Mouse (Mus musculus): ENCODE data around the gene BC049730.
"Not testable (repeated sequence)": the region's sequence is repeated elsewhere in the genome, so short reads cannot be mapped to it uniquely, and the experiment has no call there.

The BC049730 gene

DNA sequence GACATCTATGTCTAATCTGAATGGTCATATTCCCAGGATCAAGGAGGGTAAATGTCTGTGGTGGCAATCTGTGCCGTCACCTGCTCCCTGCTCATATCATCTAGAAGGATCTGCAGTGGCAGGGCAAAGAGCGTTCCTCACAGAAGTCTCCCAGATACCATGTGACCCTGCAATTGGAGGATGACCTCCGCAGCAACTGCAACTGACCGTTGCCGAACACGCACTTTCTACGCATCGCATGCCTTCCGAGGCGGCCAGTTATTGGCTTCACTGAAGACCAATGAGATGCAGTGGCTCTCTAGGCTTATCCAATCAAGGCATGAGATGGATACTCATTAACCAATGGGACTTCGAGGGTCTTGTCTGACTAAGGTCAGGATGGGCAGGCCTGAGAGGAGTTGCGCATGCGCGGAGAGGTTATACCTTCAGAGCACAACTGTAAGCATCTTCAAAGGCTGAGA, at the start of gene BC049730:
BC049730 (plus strand) TSS at position 411 of the 461 bp plus-strand sequence.
- in situ Hi-C loops (cut with MboI, MseI), result loop anchor here in 1 of 2 experiments (25.0 kb wide), 1 partner anchor 628 kb away; no protein-coding TSS in a partner anchor

- in situ Hi-C loops (cut with MboI, MseI), result loop anchor here (5.0 kb wide), 1 partner anchor 48 kb away; the partner anchor contains the start of gene Phldb3 (in 2 of the 2)
Measured at GRCm38 (mm10) chr7:24659737-24660357, 49.2 kb upstream of the BC049730 start.

GRCm38 (mm10) chr7:24661118-24661904, 47.7 kb upstream of the BC049730 start:
- in situ Hi-C loops (cut with MboI, MseI), result no loop called here

DNA sequence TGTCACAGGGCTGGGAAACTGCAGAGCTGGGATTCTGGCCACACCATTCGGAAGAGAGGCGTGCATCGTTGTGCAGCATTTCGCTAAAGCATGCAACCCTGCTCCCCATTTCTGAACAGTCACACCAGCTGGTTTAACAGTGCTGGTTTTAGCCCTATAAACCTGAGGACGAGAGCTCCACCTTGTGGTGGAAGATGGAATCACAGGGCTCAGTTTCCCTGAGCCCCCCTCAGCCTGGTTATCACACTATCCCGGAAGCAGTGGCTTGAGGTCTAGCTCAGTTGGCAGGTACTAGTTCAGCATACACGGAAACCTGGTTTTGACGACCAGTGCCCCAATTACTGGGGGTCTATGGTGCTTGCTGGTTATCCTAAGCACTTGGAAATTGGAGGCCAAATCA, 46.5 kb upstream of the BC049730 start:
- in situ Hi-C loops (cut with MboI, MseI), result no loop called here

- in situ Hi-C loops (cut with MboI, MseI), result no loop called here
Measured at GRCm38 (mm10) chr7:24664301-24664700, 44.7 kb upstream of the BC049730 start.

DNA sequence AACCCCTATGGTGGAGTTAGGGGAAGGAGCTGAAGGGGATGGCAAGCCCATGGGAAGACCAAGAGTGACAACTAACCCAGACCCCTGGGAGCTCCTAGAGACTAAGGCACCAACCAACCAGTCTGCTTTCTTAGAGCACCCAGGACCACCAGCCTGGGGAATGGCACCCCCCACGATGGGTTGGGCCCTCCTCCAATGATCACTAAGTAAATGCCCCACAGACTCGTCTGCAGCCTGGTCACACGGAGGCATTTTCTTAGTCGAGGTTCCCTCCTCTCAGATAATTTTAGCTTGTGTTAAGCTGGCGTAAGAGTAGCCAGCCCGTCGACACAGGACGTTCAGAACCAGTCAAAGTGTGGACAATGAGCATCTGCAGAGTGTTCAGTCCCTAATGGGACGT, 44.1 kb upstream of the BC049730 start:
- in situ Hi-C loops (cut with MboI, MseI), result no loop called here

GRCm38 (mm10) chr7:24671944-24672439, 37.0 kb upstream of the BC049730 start:
- in situ Hi-C loops (cut with MboI, MseI), result no loop called here

DNA sequence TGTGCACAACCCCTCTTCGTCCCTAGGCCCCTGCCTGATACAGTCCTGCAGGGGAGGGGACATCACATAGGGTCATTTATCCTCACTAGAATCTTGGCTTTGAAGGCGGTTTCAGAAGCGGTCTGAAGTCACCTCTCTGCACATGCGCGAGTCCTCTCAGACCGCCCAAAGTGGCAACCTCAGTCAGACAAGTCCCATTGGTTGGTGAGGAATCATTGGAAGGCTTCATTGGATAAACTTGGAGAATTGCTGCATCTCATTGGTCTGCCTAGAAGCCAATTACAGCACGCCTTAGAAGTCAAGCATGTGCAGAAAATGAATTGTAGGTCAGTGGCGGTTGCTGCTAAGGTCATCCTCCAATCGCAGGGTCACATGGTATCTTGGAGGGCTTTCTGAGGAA, 32.5 kb upstream of the BC049730 start, which contains the start of gene Tex101:
Tex101 (minus strand) TSS at position 101 of the 400 bp plus-strand sequence.
- in situ Hi-C loops (cut with MboI, MseI), result no loop called here

DNA sequence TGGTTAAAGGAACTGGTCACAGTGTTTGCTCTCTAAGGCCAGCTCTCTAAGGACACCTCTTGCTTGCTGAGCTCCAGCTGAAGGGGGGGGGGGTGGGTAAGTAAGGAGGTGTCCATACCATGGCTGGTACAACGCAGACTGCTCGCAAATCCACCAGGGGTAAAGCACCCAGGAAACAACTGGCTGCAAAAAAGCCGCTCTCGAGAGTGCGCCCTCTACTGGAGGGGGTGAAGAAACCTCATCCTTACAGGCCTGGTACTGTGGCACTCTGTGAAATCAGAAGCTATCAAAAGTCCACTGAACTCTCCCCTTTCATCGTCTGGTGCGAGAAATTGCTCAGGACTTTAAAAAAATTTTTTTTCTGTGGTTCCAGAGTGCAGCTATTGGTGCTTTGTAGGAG, 24.9 kb upstream of the BC049730 start:
- in situ Hi-C loops (cut with MboI, MseI), result not testable (repeated sequence)

- in situ Hi-C loops (cut with MboI, MseI), result loop anchor here (5.0 kb wide), 1 partner anchor 40 kb away; the partner anchor contains the start of gene Gm4763 (in 2 of the 2)
Measured at GRCm38 (mm10) chr7:24687519-24687918, 21.5 kb upstream of the BC049730 start.

DNA sequence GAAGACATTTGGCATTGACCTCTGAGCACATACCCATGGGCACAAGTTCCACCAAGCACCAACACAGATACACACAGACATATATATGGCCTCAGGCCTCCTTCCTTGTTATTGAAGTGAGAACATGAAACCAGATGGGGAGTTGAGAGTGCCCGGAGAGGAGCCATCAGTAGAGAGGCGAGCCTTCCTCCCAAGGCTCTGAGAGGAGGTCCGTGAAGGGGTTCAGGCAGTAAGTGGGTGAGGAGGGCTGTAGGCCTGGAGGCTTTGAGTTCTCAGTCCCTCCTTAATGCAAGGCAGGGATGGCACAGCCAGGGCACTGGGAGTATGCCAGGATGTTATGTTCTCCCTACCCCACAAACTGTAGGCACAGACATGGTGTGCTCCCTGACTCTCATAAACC, 16.3 kb upstream of the BC049730 start:
- in situ Hi-C loops (cut with MboI, MseI), result not testable (repeated sequence)

DNA sequence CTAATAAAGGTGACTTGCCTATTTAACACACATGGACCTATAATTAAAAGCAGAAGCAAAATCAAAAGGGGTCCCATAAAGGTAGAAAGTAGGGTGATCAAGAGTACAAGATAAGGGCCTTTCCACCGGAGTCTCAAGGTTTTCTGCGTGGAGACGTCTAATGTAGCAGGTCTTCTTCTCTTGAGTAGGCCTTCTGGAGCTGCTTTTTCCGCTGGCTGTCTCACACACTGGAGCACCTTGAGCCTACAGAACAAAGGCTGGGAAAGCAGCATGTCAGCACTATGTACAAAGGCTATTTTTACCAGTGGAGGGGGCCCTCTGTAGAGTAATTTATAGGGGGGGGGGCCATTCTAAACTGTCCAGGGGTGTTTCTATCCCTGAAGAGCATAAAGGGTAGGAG, 11.2 kb upstream of the BC049730 start:
- in situ Hi-C loops (cut with MboI, MseI), result not testable (repeated sequence)

DNA sequence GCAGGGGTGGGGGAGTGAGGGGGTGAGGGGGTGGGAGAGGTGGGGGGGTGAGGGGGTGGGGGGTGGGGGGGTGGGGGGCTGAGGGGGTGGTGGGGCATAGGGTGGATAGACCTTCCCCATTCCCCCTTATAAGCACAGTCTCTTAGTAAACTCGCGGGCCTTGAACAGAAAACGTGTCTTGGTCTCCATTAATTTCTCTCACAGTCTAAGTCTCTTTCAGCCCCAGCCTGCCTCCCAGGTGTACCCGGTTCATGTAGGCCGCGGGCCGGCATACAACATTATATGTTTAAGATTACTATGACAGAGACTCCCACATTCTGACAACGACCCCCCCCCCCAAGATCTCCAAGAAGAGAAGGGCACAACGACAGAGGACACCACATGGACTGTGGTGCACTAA, 6.2 kb upstream of the BC049730 start:
- in situ Hi-C loops (cut with MboI, MseI), result loop anchor here in 1 of 2 experiments (25.0 kb wide), 1 partner anchor 634 kb away; no protein-coding TSS in a partner anchor

DNA sequence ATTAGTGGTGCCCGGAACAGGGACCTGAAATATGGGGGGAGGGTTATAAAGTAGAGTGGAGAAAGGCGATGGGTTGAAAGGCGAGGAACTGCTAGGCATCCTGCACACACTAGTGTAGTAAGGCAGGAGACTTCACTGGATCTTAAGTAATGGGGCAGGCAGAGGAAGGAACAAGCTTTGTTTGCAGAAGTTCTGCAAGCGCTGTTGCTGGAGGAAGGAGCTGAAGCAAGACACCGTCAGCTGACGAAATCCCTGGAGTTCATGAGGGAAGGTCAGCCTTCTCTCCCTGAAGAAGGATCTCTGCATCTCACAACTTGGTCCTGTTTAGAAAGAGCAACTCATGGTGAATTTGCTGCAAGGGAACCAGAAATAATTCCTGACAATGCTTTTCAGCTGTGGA, 6.0 kb downstream of the BC049730 start:
- in situ Hi-C loops (cut with MboI, MseI), result loop anchor here in 1 of 2 experiments (25.0 kb wide), 1 partner anchor 622 kb away; no protein-coding TSS in a partner anchor

GRCm38 (mm10) chr7:24726808-24727207, 17.8 kb downstream of the BC049730 start, which contains the start of gene Gm4763:
Gene Gm4763, minus strand, starts transcription at chr7:24726908.
- in situ Hi-C loops (cut with MboI, MseI), result loop anchor here (5.0 kb wide), 1 partner anchor 40 kb away; no protein-coding TSS in a partner anchor

GRCm38 (mm10) chr7:24735970-24736670, 27.1 kb downstream of the BC049730 start:
- in situ Hi-C loops (cut with MboI, MseI), result no loop called here

GRCm38 (mm10) chr7:24750695-24751094, 41.7 kb downstream of the BC049730 start:
- in situ Hi-C loops (cut with MboI, MseI), result no loop called here

DNA sequence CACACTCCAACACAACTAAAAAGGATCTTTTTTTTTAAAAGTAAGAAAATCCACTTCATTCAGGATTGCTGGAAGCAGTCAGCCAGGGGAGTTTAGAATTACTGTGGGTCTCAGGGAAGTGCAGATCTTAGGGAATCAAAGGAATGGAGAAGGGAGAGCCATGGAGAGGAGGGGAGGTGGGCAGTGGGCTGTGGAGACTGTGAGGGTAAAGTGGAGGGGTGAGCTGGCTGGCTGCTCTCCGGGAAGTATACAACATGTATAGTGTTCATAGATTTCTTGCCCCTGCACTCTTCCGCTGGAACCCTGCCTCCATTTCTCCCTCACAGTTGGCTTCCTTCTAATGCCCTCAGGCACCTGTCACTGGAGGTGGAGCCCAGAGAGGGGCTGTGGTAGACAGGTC, 42.6 kb downstream of the BC049730 start:
- in situ Hi-C loops (cut with MboI, MseI), result no loop called here

DNA sequence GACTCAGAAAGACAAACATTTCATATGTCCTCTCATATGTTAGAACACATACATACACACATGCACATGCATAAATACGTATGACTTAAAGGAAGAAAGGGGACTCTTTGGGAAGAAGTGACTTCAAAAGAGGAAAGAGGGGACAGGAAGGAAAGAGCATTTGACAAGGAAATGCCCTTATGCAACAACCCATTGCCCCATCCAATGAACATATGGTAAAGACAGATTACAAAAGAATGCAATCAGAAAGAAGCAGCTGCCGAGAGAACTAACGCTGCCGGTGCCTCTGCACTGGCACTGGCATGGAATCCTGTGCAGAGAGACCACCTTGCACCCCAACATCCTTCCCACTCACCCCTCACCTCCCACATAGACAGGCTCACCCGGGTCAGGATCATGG, 44.4 kb downstream of the BC049730 start:
- in situ Hi-C loops (cut with MboI, MseI), result no loop called here

DNA sequence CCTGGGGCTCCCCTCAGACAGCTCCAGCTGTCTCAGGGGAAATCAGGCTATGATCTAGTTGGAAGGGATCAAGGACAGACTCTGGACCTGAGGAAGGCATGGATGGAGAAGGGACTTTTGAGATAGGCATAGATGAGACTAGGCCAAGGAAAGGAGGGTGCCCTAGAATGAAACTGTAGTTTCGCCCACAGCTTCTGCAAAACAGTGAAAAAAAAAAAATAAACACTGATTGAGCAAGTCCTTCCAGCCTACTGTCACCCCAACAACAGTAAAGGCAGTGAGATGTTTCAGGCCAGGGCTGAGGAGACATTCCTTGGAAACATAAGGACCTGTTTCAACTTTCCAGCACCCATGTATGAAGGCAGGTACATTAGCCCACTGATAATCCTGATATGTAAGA, 49.5 kb downstream of the BC049730 start:
- in situ Hi-C loops (cut with MboI, MseI), result no loop called here

- in situ Hi-C loops (cut with MboI, MseI), result loop anchor here in 1 of 2 experiments (10.0 kb wide), 1 partner anchor 585 kb away; no protein-coding TSS in a partner anchor
Measured at GRCm38 (mm10) chr7:24760211-24760610, 51.2 kb downstream of the BC049730 start, which contains the start of gene Cd177. Gene Cd177, minus strand, starts transcription at chr7:24760311.
